Mouse (Mus musculus) NIH3T3 (cell line): ENCODE data around the gene Psg19.
"Not testable (repeated sequence)": the region's sequence is repeated elsewhere in the genome, so short reads cannot be mapped to it uniquely, and the experiment has no call there.

ENCODE experiments used
- DNase-seq: peaks from one replicate; pipeline ENCODE4 v3.0.0-alpha.2; 2012; ENCODE audit warnings: low read depth

The Psg19 gene

DNA sequence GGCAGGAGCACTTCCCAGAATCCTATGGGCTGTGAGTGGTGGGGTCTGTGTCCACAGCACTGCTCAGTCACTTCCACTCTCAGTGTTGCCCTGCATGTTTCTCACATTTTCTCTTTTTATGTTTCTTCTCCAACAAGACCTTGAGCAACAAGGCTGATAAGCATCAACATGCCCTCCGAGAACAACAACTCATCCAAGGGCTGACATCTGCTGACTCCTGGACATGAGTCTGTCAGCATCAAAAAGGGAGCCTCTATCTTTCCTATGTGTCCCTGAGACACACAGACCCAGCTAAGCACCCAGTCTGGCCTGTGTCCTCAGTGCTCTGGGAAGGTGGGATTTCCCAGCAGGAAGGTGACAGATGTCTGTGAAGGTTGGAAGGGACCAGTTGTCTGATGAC is at the start of gene Psg19:
Gene Psg19 (minus strand): TSS at position 101 of the 400 bp plus-strand sequence.
- no peak for DNase-seq

GRCm38 (mm10) chr7:18844811-18845210 is 46.5 kb upstream of the Psg19 start:
- DNase-seq = no peak

- no peak for DNase-seq
Observed at GRCm38 (mm10) chr7:18841174-18841567, 42.9 kb upstream of the Psg19 start.

DNA sequence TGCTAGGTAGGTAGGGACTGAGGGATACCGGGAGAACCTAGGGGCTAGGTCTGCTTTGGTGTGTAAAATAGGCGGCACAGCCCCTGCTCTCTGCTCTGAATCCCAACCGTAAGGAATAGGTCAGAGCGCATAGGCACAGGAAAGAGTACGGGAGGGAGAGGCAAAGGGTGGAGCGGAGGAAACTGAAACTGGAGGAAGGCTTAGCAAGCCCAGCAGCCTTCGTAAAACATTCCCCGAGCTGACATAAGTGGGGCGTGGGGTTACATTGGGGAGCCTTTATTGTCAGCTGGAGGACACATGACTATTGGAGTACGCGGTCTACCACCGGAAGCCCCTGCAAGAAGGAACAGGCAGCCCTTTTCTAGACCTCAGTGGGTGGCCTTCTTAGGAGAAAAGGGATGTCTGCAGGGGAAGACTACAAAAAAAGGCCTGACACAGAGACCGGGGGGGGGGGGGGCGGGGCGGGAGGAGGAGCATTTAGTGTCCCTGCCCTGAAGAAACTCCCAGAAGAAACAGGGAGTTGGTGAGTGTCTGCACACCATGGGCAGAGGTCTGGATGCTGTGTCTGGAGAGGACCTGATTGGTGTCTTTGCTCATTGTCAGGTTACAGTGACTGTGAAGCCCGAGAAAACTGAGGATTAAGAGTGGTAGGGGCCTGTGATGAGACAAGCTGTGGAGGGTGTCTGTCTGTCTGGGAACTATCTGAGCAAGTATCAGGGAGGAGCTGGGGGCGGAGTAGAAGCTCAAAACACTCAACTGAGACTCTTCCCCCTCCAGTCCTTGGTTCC is 42.3 kb upstream of the Psg19 start:
- no peak for DNase-seq

DNA sequence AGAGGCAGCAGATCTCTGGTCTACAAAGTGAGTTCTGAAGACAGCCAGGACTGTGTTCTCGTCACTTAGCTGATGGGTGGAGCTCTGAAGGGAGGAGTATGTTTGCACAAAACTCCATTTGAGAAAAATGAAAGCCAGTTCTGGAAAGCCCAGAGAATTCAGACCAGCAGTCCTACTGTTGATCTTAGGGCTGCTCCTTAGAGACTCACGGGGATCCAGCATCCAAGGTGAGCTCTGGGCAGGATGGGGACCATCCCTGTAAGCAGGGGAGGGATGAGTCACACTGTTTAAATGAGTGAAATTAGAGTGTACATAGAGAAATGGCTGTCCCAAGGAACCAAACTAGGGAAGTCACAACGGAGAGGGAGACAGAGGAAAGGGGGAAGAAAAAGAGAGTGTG is 41.5 kb upstream of the Psg19 start, which contains the start of gene Mill2:
Gene Mill2 (plus strand): TSS at position 102 of the 400 bp plus-strand sequence.
- no peak for DNase-seq

DNA sequence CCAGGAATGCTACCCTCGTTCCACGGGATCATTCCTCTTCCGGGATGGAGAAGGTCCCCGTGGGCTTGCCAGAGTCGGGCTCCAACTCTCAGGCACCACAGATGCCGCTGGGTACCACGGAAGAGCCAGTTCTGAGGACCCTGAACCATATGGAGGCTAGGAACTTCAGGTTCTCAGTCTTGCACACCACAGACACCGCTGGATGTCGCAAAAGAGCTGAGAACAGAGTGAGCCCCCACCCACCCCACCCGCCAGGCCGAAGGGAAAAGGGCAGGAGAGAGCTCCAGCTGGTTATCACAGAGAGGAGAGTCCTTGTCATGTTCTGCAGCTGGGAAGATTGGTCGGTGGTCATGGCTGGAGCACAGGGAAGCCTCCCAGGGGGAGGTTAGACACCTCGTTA is 34.0 kb upstream of the Psg19 start:
- DNase-seq = no peak

DNA sequence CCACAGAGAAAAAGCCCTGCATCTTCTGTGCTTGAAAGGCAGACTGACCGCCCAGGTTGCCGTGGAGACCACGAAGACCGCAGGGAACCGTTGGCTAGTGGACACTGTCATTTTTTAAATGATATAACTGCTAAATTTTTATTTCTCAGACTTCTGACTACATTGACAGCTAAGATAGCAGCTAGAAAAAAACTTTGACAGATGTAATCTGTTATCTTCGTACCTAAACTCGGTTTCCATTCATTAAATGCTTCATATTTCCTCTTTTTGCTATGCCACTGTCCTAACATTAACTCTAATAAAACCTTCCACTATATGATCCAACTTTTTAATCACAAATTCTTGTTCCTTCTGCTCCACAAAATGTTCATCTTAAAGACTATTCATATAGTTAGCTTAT is 31.2 kb upstream of the Psg19 start:
- DNase-seq = no peak

GRCm38 (mm10) chr7:18828592-18828991 is 30.3 kb upstream of the Psg19 start:
- peak; percentile 53 for DNase-seq

- DNase-seq = no peak
Observed at GRCm38 (mm10) chr7:18827792-18828546, 29.6 kb upstream of the Psg19 start.

- no peak for DNase-seq
Observed at GRCm38 (mm10) chr7:18821507-18821906, 23.2 kb upstream of the Psg19 start, which contains the start of gene Psg17. Gene Psg17 (minus strand): TSS chr7:18821607.

DNA sequence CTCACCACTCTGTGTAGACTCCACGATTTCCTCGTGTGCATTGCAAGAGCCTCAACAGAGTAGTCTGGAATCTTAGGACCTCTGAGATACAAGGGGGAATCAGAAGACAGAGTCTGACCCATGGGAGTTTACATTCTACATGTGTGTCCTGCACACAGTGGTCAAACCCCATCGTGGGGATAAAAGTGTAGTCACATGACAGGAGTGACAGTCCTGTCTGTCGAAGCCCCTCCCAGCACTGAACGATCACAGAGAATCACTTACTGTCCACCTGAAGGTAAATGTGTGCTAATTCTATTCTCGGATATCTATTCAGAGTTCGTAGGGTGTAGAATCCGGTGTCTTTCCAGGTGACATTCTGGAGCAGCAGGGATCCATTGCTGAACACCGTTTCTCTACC is 20.0 kb upstream of the Psg19 start:
- DNase-seq = no peak

- peak; percentile 7 for DNase-seq
Observed at GRCm38 (mm10) chr7:18803526-18803925, 5.2 kb upstream of the Psg19 start.

DNA sequence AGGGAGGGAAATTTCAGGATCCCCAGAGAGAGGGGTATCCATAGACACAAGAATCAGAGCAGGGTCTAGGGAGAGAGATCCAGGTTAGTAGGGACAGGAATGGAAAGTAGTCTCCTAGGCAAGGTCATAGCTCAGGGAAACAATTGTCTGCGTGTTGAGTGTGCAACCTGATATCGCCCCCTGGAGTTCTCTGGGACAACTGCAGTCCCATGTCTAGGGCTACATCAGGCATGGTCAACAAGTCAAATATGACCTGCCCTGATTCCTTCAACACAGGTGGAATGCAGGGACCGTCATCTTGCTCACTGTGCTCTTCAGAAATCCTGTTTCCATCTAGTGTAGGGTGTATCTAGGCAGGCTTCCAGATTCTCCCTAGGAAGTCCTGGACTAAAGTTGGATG is 809 bp upstream of the Psg19 start:
- DNase-seq = peak; percentile 5

- DNase-seq = not testable (repeated sequence)
Observed at GRCm38 (mm10) chr7:18790671-18791070, 7.6 kb downstream of the Psg19 start.

- peak; percentile 27 for DNase-seq
Observed at GRCm38 (mm10) chr7:18781301-18781700, 17.0 kb downstream of the Psg19 start.

GRCm38 (mm10) chr7:18779337-18779781 is 19.0 kb downstream of the Psg19 start:
- DNase-seq = no peak

DNA sequence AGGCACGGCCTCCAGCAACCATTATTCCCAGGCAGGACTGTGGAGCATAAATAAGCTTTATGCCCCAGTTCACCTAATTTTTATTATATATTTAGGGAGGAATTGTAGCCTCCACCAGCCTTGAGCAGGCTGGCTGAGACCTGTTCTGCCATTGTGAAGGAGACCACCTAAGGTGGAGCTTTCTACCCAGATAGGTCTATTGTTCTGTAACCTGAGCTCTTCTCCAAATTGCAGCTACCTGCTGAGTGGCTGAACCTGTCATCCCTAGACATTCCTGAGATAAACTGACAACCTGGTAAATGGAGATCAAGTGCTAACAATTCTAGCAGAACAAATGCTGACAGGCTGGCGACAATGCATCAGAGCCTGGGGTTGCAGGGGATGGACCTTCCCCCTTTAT is 35.4 kb downstream of the Psg19 start:
- DNase-seq = not testable (repeated sequence)

DNA sequence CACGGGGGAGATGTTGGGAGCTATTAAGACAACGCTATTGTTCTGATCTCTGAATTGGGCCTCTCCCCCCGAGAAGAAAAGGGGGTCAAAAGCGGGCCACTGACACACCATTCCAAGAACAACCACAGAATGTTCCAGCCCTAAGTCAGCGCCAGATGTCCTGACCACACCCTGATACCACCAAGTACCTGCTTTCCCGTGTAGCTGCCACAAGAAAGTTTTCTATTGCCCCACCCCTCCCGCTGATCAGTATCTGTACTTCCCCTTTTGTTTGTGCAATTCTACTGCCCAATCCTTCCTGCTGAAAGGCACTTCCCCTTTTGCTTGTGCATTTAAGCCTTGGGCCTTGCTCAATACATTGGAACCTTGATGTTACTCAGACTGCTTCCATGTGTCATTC is 38.2 kb downstream of the Psg19 start:
- DNase-seq = not testable (repeated sequence)

GRCm38 (mm10) chr7:18749896-18750477 is 48.3 kb downstream of the Psg19 start:
- peak; percentile 91 for DNase-seq

DNA sequence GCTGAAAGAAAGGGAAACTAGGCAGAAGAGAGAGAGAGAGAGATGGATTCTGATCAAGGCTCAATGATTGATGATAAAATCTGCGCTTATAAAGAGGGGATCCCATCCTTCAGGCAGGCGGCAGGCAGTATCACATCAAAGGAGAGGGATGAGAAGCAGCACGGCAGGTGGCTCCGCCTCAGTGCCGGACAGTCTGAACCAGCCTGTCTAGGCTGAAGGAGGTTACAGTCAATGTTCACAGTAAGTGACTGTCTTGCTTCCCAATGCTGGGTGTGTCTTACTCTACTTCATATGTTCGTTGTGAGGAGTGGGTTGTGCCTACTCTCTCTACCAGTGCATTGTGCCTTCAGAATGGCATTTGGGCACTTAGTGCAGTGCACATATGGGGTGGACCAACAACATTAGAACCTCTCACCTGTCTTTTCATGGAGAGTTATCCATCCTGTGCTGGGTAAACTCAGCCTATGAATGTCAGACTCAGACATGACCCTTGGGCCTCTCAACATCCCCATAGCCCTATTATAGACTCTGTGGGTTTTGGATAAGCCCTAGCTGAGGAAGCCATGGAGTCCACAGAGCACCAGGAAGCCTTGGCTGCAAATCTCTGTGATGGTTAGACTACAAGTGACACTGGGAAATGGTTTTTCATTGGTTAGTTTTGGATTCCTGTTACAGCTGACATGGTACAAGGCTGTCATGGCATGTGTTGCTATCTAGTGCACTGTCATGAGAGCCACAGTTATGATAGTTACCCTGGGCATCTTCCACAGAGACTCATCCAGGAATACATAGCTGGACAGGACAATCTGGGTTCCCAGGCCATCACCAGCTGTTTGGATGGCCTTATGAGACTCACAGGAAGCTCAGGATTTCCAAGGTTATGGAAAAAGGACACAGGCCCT is 49.1 kb downstream of the Psg19 start:
- DNase-seq = no peak

DNA sequence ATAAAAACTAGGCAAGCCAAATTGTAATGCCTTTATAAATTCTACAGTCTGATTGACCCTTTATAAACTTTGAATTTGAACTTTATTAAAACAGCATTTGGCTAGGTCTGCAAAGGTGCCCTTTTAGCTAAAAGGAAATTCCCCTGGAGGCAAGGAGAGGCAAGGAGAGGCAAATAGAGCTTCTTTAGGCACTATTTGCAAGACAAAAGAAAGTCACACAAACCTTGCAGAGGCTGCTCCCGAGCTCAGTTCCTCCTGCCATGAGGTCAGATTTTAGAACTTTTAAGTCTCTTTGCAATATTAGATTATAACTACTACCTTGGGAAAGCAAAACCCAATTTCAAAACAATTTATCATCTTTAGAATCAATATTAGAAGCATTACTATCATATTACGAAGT is 50.9 kb downstream of the Psg19 start:
- not testable (repeated sequence) for DNase-seq
